Mouse (Mus musculus): ENCODE data around the gene Rac3.

DNA sequence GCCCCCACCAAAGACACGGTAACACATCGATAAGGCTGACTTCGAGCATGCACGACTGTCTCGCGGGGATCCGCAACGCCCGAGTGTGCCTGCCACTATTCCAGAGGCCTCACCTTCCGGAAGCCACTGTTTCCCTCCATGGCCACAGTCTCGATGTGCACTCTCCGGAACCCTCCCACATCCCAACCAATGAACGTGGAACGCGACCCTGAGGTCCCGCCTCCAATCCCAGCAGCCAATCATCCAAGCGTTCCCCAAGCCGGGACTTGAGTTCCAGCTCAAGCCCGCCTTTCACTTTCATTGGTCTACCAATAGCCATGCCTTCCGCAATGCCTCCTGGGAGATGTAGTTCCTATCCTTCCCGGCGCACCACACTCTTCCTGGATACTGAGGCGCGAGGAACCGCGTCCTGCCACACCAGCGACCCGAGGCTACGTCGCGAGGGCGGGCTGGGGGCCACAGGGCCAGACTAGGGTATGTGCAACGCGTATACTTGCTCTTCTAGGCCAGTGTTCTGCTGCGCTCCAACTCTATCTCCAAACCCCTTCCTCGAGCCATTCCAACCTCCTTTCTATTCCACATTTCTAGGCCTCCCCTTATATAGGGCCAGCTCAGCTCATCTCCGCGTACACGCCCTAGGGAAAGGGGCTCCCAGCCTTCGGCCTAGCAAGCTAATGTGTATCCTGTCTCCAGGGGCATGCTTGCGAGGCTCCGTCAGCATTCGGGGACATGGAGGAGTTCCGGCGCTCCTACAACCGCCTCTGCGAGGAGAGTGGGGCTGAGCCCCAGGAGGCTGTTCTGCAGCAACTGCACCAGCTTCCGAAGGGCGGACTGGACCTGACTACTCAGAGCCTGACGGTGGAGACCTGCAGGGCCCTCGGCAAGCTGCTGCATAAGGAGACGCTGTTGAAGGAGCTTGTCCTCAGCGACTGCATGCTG lies 7.4 kb upstream of the Rac3 start, which contains the start of the genes Cenpx and Lrrc45:
- TF ChIP-seq POLR2A (IDR thresholded peaks at IDR 0.05; ENCODE audit: borderline replicate concordance, low read depth, low read length), result peak; percentile 52; the same call in 1 of the 2 replicates
- TF ChIP-seq CTCF (IDR thresholded peaks at IDR 0.05; ENCODE audit: low read depth, low read length), result no peak
